Mouse (Mus musculus): ENCODE data around the gene Cacnb1.

GRCm38 (mm10) chr11:97983983-97984382, 38.9 kb downstream of the Cacnb1 start:
- TF ChIP-seq ZC3H11A (IDR thresholded peaks at IDR 0.05; ENCODE audit: low read depth, low read length) (no peak), CTCF (IDR thresholded peaks at IDR 0.05 in 2 of 3, conservative IDR thresholded peaks at IDR 0.05 in 1 of 3; ENCODE audit: control insufficient read depth in 1 of 3, insufficient read depth in 1 of 3, low read depth in 2 of 3, low read length in 3 of 3, poor library complexity in 1 of 3, severe bottlenecking in 1 of 3) (peak in 2 of 3 experiments; percentile 12 to 30; a peak in 2 of 6 replicates)

All from MEL (cell line).